Mouse (Mus musculus) MEL (cell line): ENCODE measurements around the gene H2afv.

Experiments used
- BHLHE40 ChIP-seq: IDR thresholded peaks from 2 replicates; pipeline ENCODE4 v1.6.1; 2012; ENCODE audit warnings: low read depth, mild to moderate bottlenecking, inconsistent platforms, low read length, improper control_type of control experiment, borderline replicate concordance
- CTCF ChIP-seq, 3 experiments: IDR thresholded peaks in 2 of 3; conservative IDR thresholded peaks in 1 of 3; 2 replicates each; pipeline ENCODE4 v1.5.1; 2011 to 2012; ENCODE audit warnings: low read length in 3 of 3, low read depth in 2 of 3, mild to moderate bottlenecking in 2 of 3, improper control_type of control experiment in 1 of 3, inconsistent platforms in 1 of 3, mixed read lengths in 1 of 3, moderate library complexity in 1 of 3; ENCODE audit not compliant: control insufficient read depth in 1 of 3, insufficient read depth in 1 of 3, poor library complexity in 1 of 3, severe bottlenecking in 1 of 3
- EP300 ChIP-seq, 2 experiments: IDR thresholded peaks; 2 replicates each; pipeline ENCODE4 v1.6.1; 2011; ENCODE audit warnings: improper control_type of control experiment in 2 of 2, low read length in 2 of 2, low read depth in 1 of 2, mild to moderate bottlenecking in 1 of 2
- ETS1 ChIP-seq: IDR thresholded peaks from 2 replicates; pipeline ENCODE4 v1.6.1; 2012; ENCODE audit warnings: low read depth, mild to moderate bottlenecking, inconsistent platforms, low read length, improper control_type of control experiment, moderate library complexity
- NELFE ChIP-seq: IDR thresholded peaks from 2 replicates; pipeline ENCODE4 v1.6.1; 2011; ENCODE audit warnings: low read depth, low read length, improper control_type of control experiment
- POLR2A ChIP-seq, 2 experiments: IDR thresholded peaks; 2 replicates each; pipeline ENCODE4 v1.6.1; 2011 to 2012; ENCODE audit warnings: low read length in 2 of 2, mild to moderate bottlenecking in 2 of 2, control low read depth in 1 of 2, improper control_type of control experiment in 1 of 2, low read depth in 1 of 2, moderate library complexity in 1 of 2; ENCODE audit not compliant: control insufficient read depth in 1 of 2, insufficient read depth in 1 of 2, poor library complexity in 1 of 2
- POLR2AphosphoS2 ChIP-seq: IDR thresholded peaks from 2 replicates; pipeline ENCODE4 v1.6.1; 2011; ENCODE audit warnings: low read length, improper control_type of control experiment
- RCOR1 ChIP-seq: IDR thresholded peaks from 2 replicates; pipeline ENCODE4 v1.6.1; 2012; ENCODE audit warnings: low read depth, mild to moderate bottlenecking, inconsistent platforms, low read length, improper control_type of control experiment
- SIN3A ChIP-seq: IDR thresholded peaks from 2 replicates; pipeline ENCODE4 v1.6.1; 2012; ENCODE audit warnings: low read length, improper control_type of control experiment, inconsistent platforms
- TBP ChIP-seq: IDR thresholded peaks from 2 replicates; pipeline ENCODE4 v1.8.0; 2011; ENCODE audit warnings: low read depth, low read length, improper control_type of control experiment
- TCF12 ChIP-seq: IDR thresholded peaks from 2 replicates; pipeline ENCODE4 v1.6.1; 2014; ENCODE audit warnings: low read depth, mild to moderate bottlenecking, inconsistent platforms, low read length, improper control_type of control experiment, moderate library complexity
- UBTF ChIP-seq: IDR thresholded peaks from 2 replicates; pipeline ENCODE4 v1.6.1; 2012; ENCODE audit warnings: low read depth, mild to moderate bottlenecking, inconsistent platforms, low read length, improper control_type of control experiment, moderate library complexity, borderline replicate concordance; ENCODE audit not compliant: insufficient read depth
- USF1 ChIP-seq: IDR thresholded peaks from 2 replicates; pipeline ENCODE4 v1.6.1; 2014; ENCODE audit warnings: low read depth, mild to moderate bottlenecking, inconsistent platforms, low read length, improper control_type of control experiment, moderate library complexity
- ZNF384 ChIP-seq: IDR thresholded peaks from 2 replicates; pipeline ENCODE4 v1.6.1; 2012; ENCODE audit warnings: low read depth, mild to moderate bottlenecking, inconsistent platforms, low read length, improper control_type of control experiment

DNA sequence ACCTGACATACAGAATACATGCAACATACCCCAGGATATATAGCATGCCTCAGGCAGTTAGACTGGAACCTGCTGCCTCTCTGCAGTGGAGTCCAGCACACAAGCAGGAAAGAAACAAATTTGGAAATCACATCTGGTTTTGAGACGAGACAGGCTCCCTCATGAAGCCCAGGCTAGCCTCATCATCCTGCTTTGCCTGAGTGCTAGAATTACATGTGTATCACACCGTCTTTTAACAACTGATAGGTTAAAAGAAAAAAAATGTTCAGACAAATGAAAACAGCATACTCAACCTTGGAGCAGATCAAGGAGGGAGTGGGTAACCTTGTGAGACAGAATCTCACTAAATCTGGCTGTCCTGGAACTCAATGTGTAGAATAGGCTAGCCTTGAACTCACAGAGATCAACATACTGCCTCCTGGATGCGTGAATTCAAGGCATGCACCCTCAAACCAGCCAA is 37.1 kb downstream of the H2afv start:
- peak; percentile 77 for TF ChIP-seq POLR2AphosphoS2
- TF ChIP-seq CTCF (IDR thresholded peaks at IDR 0.05 in 2 of 3, conservative IDR thresholded peaks at IDR 0.05 in 1 of 3; ENCODE audit: control insufficient read depth in 1 of 3, insufficient read depth in 1 of 3, low read depth in 2 of 3, low read length in 3 of 3, poor library complexity in 1 of 3, severe bottlenecking in 1 of 3): no peak
- no peak for TF ChIP-seq EP300 (IDR thresholded peaks at IDR 0.05; ENCODE audit: low read depth in 1 of 2, low read length in 2 of 2)
- TF ChIP-seq POLR2A (IDR thresholded peaks at IDR 0.05; ENCODE audit: control insufficient read depth in 1 of 2, insufficient read depth in 1 of 2, low read depth in 1 of 2, low read length in 2 of 2, poor library complexity in 1 of 2): no peak
- no peak for TF ChIP-seq TCF12
- TF ChIP-seq ZNF384: no peak
- TF ChIP-seq USF1: no peak
- no peak for TF ChIP-seq TBP
- TF ChIP-seq RCOR1: no peak
- no peak for TF ChIP-seq BHLHE40
- TF ChIP-seq NELFE: no peak
- no peak for TF ChIP-seq ETS1
- TF ChIP-seq UBTF: no peak
- TF ChIP-seq SIN3A: no peak
